Mouse (Mus musculus): Measurements from ENCODE around the gene Magi2.

The Magi2 gene

DNA sequence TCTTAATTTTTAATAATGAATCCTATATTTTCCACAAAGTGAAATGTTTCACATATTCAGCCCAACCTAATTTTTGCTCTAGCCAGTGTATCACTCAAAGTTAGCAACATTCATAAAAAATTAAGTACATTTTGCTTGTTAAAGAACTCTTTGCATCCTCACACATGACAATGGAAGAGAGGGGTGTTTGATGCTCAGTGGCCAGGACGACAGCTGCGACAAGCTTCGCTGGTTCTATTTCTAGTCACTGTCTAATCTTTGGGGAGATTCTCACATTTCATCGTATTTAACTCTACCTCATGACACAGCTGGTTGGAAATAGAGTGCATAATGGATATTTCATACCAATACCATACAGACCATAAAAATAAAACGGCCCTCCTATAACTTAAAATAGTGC is 1379.7 kb downstream of the Magi2 start:
- no peak for DNase-seq (ENCODE audit: low spot score)

- DNase-seq (ENCODE audit: low spot score): no peak
Observed at GRCm38 (mm10) chr5:20607503-20607902, 1380.7 kb downstream of the Magi2 start.

DNA sequence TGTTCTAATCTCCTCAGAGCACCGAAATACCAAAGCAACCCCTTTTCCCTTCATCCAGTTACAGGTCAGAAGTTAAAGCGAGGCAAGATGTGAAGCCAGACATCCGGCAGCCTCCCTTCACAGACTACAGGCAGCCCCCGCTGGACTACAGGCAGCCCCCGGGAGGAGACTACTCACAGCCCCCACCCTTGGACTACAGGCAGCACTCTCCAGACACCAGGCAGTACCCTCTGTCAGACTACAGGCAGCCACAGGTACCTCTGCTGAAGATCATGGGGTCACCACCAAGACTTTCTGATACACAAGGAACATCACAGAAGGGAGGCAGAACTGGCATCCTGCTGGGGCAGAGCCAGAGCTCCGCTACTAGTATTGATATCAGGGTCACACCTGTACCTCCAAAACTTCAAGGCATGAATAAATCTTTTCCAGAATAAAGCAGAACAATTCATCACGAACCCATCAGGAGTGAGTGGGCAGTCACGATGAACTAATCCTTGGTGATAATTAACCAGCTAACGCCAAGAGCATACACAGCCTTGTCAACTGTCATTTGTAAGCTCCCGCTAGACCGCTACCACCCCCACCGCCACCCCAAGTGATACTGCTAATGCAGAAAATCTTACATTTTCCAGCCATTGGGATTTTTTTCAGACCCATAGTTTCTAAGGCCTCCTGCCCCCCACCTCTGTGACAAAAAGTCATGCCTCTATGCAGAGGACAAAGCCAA is 1382.5 kb downstream of the Magi2 start:
- no peak for DNase-seq (ENCODE audit: low spot score)

- DNase-seq (ENCODE audit: low spot score): no peak
Observed at GRCm38 (mm10) chr5:20610640-20611039, 1383.8 kb downstream of the Magi2 start.

DNA sequence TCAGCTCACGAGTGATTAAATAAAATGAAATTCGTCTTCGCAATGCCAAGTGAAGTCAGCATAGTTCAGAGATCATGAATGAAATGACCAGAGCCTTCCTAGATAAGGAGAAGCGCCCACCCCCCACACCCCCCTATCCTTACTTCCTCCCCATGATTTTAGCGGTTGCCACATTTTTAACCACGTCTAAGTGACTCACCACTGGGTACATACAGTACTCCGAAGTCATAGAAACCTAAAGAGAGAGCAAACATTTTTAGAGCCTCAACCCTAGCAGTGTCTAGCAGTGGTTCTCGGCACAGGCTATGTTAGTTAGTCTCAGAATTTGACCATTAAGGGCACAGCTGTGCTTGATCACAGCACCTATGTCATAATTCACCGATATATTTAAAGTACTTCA is 1385.8 kb downstream of the Magi2 start:
- DNase-seq (ENCODE audit: low spot score): no peak

DNA sequence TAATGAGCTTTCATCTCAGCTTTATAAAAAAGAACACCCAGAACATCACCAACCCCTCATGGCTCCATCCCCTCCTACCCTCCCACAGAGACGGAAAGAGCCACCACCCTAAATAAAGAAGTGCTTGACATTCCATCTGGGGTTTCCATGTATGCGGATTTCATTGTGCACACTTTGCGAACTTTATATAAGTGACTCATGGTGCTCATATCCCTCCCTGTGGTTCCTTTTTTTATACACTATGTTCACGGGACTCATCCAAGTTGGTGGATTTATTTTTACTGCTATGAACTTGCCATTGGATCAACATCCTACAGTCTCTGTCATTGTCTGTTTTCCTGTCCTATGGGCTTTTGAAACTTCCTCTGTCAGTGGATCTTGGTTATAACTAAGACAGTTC is 1388.1 kb downstream of the Magi2 start:
- no peak for DNase-seq (ENCODE audit: low spot score)

- DNase-seq (ENCODE audit: low spot score): no peak
Observed at GRCm38 (mm10) chr5:20620596-20621511, 1394.0 kb downstream of the Magi2 start.

- DNase-seq (ENCODE audit: low spot score): no peak
Observed at GRCm38 (mm10) chr5:20622417-20622816, 1395.6 kb downstream of the Magi2 start.

- DNase-seq (ENCODE audit: low spot score): no peak
Observed at GRCm38 (mm10) chr5:20622837-20623573, 1396.2 kb downstream of the Magi2 start.

DNA sequence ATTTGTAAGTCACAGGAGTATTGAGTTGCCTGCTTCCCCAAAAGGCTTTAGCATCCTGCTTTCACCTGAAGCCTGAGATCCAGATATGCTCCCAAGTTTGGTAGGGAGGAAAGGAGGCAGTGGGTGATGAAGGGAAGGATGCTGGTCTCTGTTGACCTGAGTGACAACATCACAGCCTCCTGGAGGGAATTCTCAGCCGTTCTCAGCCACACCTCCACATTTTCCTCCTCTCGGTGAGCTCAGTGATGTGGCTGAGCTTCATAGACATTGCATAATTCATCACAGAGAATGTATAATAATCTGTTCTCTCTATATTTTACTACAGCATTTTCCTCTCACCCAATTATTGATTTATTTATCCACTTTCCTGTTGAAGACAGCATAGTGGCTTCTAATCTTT is 1398.3 kb downstream of the Magi2 start:
- DNase-seq (ENCODE audit: low spot score): no peak

GRCm38 (mm10) chr5:20628954-20629601 is 1402.2 kb downstream of the Magi2 start:
- no peak for DNase-seq (ENCODE audit: low spot score)

DNA sequence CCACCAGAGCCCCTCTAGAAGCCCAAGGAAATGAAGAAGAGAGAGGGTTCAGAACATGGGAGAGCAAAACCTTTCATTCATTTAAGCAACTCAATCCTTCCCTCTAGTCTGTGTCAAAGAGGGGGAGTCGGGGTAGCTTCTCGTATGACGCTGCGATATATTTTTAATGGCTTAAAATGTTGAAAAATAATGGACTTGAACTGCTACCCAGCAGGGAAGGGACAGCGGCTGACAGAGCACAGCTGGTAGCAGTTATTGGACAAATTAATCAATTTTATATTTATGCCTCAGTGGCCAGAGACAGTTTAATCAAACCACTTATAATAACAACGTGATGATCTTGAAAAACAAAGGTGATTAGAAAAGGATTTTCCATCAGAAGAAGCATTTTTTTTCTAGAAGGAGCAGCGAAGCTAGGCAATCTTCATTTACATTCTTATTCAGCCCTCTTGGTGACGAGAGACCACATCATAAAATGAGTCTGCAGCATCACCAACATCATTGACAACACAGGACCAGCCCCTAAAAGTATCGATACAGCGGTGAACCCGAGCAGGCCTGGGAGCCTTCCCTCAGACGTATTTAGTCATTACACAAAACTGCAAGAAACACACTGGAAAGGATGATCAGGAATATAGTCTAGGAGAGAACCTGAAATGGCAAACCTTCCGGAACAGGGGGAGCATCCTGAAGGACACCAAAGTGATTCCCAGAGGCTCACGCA is 1407.4 kb downstream of the Magi2 start:
- DNase-seq (ENCODE audit: low spot score): no peak

DNA sequence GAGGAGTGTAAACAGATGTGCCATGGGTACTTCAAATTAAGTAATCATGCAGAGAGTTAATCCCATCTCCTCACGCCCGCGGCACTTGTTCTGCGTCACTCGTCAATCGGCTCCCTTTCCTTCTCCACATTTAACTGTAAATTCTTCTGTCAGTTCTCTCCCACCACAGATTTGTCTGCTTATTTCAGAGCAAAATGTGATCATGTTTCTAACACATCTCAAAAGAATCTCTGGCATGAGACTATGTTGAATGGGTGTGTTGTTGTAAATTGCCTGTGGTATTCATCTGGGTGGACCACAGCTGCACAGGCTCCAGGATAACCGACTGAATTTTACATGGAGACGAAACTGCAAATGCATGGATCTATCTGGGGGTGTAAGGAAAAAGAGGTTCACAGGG is 1408.0 kb downstream of the Magi2 start:
- no peak for DNase-seq (ENCODE audit: low spot score)

DNA sequence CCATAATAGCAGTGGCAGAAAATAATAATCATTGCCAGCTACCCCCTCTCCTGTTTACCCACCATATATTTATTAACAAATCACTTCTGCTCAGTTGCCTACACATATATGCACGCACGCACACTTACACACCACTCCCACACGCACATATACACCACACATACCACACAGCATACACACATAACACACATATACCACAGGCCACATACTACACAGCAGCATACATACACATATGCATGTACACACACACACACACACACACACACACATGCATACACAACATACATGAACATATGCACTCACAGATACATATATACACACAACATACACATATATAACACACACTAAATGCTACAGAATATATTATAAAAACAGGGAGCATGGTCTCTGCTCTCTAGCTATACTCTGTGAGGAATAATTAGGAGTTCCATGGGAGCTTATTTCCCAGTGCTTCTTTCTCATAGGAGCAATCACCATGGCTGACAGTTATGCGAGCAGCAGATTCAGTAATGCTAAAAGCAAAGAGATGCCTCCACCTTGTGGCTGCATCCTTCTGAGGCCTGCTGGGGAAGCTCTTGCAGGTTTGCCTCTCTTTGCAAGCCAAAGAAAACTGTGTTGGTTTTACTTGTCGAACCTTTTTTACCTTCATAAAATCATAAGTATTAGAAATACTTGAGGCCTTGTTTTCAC is 1410.6 kb downstream of the Magi2 start:
- no peak for DNase-seq (ENCODE audit: low spot score)

DNA sequence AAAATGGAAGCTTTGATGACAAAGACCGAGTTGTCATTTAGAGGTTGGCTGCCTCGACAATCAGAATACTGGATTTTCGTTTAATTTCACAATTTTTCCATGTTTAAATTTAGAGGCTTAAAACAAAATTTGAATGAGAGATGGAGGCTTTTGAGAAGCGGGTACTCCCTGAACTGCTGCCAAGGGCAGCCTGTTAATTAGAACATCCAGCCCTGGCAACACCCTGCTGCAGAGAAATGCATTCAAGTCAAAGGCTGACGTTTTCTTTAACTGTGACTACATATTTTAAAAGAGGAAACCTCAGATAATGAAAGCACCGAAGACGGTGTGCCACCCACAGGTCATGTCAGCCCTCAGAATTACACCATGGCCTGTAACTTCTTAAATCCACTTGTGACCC is 1415.4 kb downstream of the Magi2 start:
- no peak for DNase-seq (ENCODE audit: low spot score)

DNA sequence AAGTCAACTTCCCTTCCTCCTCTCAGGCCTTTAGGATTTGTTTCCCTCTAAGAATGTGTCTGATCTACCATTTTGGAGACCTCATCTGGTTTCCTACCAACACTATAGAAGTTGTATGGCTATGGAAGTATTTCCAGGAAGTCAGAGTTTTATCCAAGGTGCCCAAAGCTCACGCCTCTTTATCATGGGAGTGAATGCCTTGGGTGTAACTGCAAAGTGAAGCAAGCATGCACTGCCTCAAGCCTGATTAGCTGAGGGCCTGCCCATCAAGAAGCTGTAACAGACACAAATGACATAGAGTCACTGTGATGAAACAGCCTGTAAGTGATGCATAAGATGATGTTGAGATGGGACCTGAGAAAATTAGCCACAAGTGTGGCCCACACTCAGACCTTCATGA is 1416.9 kb downstream of the Magi2 start:
- DNase-seq (ENCODE audit: low spot score): no peak

DNA sequence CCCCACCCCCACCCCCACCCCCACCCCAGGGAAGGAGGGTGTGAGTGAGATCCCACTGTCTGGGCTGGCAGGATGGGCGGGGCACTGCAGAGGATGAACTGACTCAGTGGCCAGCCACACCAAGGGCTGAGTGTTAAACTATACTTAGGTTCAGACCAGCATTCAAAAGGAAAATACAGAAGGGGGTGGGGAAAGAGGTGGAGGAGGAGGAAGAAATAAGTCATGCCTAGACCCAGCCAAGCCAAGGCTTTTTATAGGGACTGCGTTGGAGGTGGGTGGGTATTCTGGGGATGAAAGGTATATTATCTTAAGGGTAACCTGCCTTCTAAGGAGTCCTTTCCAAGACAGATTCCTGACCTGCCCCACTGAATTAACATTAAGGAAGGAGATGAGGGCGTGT is 1420.1 kb downstream of the Magi2 start:
- DNase-seq (ENCODE audit: low spot score): no peak

DNA sequence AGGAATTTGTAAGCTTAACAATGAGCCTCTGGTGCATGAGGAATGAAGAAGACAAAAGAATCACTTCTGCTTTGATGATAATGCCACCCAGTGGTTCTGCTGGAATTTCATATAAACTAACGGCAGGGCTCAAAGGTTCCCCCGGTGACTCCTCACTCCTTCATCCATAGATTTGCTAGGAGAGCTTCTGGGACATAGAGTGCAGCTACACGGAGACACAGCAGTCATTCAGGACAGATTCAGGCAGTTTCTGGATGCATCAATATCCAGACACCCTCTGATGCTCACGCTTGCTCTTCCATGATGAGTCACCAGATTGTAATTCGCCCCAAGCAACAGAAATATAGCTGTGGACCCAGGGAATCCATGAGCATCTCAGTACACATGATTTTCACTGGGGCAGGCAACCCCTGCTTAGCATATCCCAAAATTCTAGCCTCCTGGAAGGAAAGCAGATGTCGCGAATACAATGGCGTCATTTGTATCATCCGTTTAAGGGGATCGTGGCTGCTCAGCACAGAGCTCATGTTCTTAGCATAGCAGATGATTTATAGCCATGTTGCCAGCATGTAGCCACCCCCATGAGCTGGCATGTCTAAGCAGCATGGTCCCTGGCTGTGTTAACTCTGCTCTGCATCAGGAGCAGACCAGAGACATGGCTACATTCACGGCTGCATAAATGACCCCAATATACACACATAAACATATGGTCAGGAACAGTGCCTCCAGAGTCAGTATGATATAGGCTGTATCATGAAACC is 1426.8 kb downstream of the Magi2 start:
- DNase-seq (ENCODE audit: low spot score): no peak

DNA sequence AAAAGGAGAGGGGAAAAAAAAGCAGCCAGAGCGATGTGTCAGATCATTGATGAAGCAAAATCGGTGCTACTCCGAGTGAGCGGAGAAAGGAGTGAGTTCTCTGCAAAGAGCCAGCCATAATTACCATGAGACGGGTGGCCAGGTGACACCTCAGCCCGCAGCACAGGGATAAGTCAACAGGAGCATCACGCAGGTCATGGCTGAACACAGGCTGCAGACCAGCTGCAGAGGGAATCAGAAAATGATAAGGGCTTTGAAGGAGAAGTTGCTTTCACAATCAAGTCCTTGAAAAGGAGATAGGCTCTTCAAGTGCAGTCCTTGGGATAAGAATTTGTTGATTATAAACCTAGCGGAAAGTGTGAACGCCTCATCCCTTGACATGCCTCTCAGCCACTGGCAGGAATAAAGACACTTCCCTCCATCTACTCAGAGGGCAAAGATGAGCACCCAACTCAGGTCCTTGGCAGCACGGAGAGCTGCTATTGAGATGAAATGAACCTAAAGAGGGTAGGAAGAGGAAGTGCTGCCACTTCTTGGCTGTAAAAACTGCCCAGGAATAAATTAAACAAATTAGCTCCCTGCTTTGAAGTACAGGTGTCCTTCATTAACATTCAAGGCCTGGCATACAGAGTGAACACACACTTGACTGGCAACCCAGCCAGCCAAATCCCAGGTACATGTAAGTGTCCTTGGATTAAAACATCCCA is 1428.1 kb downstream of the Magi2 start:
- DNase-seq (ENCODE audit: low spot score): no peak
